Mouse (Mus musculus): ENCODE data around the gene Plekhm3.

Plekhm3 gene

GRCm38 (mm10) chr1:64928542-64928941 is 28.1 kb downstream of the Plekhm3 start:
- no peak for DNase-seq (ENCODE audit: low read depth, low spot score)

DNA sequence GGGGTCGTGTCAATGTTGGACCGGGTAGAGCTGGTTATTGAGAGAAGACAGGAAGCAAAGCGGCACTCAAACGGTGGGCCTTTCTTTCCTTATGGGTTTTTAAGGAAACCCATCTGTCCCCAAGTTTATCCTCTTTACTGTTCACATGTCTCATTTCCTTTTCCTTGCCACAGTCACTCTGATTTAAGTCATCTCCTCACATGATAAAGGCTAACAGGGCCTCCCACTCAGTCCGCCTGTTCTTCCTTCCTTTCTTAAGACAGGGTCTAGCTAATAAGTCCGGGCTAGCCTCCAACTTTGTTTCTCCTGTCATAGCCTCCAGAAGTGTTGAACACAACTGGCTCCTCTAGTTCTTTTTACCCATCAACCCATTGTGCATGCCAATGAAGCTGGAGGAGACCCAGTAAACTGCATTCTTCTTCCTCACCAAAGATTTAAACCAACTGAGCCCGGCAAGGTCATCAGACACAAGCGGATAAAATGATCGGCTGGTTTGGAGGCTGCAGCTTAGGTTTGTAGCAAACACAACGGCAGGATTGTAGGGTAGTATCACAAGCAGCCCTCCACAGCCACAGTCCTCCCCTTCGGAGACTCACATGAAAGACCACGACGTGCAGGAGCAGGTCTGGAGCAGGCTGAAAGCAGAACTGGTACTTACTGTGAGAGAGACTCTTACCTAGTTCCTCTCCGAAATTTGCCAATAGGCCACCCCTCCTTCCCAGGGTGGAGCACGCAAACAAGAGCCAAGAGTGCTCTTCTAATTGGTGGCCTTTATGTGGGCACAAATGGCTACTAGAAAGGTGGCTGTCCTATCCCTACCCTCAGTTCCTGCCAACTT is 29.0 kb downstream of the Plekhm3 start:
- no peak for DNase-seq (ENCODE audit: low read depth, low spot score)

DNA sequence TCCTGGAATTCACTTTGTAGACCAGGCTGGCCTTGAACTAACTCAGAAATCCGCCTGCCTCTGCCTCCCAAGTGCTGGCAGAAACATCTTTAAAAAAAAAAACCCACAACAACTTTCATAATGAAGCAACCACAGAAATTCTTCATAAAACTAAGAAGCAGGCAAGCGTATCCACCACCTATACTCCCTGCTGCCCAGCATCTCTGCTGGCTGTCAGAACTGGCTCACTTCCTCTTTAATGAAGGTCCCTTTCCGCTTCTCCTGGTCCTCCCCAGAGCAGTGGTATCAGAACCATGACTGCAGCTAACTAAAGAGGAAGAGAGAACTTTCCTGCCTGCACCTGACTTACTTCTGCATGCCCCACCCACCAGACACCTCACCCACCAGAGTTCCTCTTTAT is 31.0 kb downstream of the Plekhm3 start:
- no peak for DNase-seq (ENCODE audit: low read depth, low spot score)

- no peak for DNase-seq (ENCODE audit: low read depth, low spot score)
Observed at GRCm38 (mm10) chr1:64924283-64924682, 32.3 kb downstream of the Plekhm3 start.

- peak; percentile 26 for DNase-seq (ENCODE audit: low read depth, low spot score)
Observed at GRCm38 (mm10) chr1:64918810-64919528, 37.7 kb downstream of the Plekhm3 start.

- no peak for DNase-seq (ENCODE audit: low read depth, low spot score)
Observed at GRCm38 (mm10) chr1:64917966-64918365, 38.7 kb downstream of the Plekhm3 start.

GRCm38 (mm10) chr1:64916884-64917507 is 39.6 kb downstream of the Plekhm3 start:
- no peak for DNase-seq (ENCODE audit: low read depth, low spot score)

- no peak for DNase-seq (ENCODE audit: low read depth, low spot score)
Observed at GRCm38 (mm10) chr1:64914356-64914755, 42.3 kb downstream of the Plekhm3 start.

DNA sequence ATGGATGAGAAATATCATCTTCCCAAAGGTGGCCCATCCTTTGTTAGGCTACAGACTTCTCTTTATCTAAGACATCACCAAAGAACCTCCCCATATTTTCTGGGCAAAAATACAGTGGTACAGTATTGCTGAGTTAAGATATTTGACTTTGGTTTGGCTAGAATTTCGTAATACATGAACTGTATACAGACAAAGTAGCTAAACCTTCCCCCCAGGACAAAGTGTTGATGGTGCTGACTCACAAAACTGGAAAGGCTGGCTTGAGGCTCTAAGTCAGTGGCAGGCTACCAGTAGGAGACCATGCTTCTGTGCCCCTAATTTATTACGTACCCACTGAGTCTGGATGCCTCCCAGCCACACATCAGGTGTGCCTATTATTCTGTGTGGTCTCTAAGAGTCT is 48.9 kb downstream of the Plekhm3 start:
- no peak for DNase-seq (ENCODE audit: low read depth, low spot score)

- no peak for DNase-seq (ENCODE audit: low read depth, low spot score)
Observed at GRCm38 (mm10) chr1:64906226-64906625, 50.4 kb downstream of the Plekhm3 start.

DNA sequence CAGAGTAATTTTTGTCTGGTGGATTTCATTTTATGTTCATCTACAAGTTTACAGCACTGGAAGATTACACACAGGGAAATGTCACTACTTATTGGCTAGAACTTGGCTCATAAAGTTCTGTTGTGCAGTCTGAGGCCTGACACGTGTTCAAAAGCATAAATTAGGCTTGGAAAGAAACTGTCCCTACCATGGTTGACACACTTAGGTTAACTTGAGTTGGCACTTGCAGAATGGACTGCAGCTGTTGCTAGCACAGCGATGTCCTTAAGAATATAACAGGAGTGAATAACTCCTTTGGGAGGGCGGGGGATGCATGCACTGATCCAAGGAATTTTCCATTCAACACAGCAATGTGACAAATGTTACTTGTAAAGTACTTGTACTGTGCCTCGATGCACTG is 53.2 kb downstream of the Plekhm3 start:
- no peak for DNase-seq (ENCODE audit: low read depth, low spot score)

- DNase-seq (ENCODE audit: low read depth, low spot score) = no peak
Observed at GRCm38 (mm10) chr1:64902804-64903203, 53.8 kb downstream of the Plekhm3 start.

- DNase-seq (ENCODE audit: low read depth, low spot score) = no peak
Observed at GRCm38 (mm10) chr1:64899763-64900162, 56.9 kb downstream of the Plekhm3 start.

GRCm38 (mm10) chr1:64897485-64897884 is 59.1 kb downstream of the Plekhm3 start:
- no peak for DNase-seq (ENCODE audit: low read depth, low spot score)

GRCm38 (mm10) chr1:64893806-64894205 is 62.8 kb downstream of the Plekhm3 start:
- DNase-seq (ENCODE audit: low read depth, low spot score) = no peak

DNA sequence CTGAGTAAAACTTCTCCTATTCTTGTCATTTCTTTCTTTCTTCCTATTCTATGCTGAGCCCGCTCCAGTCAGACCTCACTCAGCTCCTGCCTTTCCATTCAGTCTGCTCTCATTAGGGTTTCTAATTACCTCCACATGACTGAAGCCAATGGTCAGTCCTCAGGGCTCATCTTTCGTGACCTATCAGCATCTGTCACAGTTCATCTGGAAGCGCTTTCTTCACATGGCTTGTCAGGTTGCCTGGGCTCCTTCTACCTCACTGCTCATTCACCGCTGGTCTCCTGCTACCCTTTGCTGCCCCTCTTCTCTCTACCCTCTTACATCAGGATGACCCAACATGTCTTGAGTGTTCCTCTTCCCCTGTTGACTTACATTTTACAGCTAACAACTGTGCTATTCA is 65.3 kb downstream of the Plekhm3 start:
- no peak for DNase-seq (ENCODE audit: low read depth, low spot score)

DNA sequence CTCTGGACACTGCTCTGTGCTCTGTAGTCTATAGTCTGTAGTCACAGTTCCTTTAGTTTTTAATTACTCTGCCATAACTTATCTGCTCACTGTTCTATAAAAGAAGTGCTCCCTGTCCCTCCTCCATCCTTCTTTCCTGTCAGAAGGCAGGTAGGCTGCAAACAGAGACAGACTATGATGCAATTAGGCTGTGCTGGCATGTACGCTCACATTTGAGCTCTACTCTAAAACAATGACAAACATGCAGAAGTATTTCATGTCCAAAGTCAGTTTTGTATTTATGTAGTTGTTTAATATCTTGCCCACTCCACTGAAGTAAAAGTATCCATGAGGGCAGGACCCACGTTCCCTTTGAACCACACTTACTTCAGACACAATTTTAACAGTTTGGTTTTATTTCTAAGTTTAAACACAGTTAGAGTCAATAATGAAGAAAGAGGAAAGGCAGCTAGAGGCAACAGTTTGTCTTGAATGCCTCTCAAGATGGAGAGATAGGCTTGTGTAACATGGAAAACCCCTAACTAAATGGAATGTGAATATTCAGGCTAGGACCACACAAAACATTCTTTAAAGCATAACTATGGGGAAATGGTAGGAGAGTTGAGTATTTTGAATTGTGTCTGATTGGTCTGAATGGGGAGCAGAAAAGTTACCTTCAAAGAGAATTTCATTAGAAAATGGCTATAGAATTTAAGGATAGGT is 69.0 kb downstream of the Plekhm3 start:
- DNase-seq (ENCODE audit: low read depth, low spot score) = no peak

- DNase-seq (ENCODE audit: low read depth, low spot score) = no peak
Observed at GRCm38 (mm10) chr1:64886718-64887117, 69.9 kb downstream of the Plekhm3 start.

GRCm38 (mm10) chr1:64885328-64885727 is 71.3 kb downstream of the Plekhm3 start:
- no peak for DNase-seq (ENCODE audit: low read depth, low spot score)

GRCm38 (mm10) chr1:64884007-64884406 is 72.6 kb downstream of the Plekhm3 start:
- no peak for DNase-seq (ENCODE audit: low read depth, low spot score)

GRCm38 (mm10) chr1:64880613-64881012 is 76.0 kb downstream of the Plekhm3 start:
- no peak for DNase-seq (ENCODE audit: low read depth, low spot score)

- DNase-seq (ENCODE audit: low read depth, low spot score) = peak; percentile 17
Observed at GRCm38 (mm10) chr1:64878795-64879240, 77.8 kb downstream of the Plekhm3 start.

All from embryo, embryonic 11.5 days (tissue).